Mouse (Mus musculus) erythroblast, adult 5-6 weeks (primary cell): Measurements from ENCODE around the gene Specc1l. TPM values are rescaled to one million over a fixed set of nuclear protein-coding genes. Genes with fewer than 3 reads are reported as not detected.
"Not testable (repeated sequence)": the region's sequence is repeated elsewhere in the genome, so short reads cannot be mapped to it uniquely, and the experiment has no call there.

Experiments
- ATAC-seq: replicated peaks from 2 replicates; pipeline ENCODE4 v1.8.0; 2016; ENCODE audit warnings: moderate number of reproducible peaks, mild to moderate bottlenecking, moderate TSS enrichment, inconsistent platforms; ENCODE audit not compliant: poor library complexity, low FRiP score, severe bottlenecking
- total RNA-seq, 2 experiments: library from RNA; stranded (forward) in 1 of 2; stranded (reverse) in 1 of 2; fragments of 150-400 nt in 1 of 2; fragments of 200-764, 138-1000 nt in 1 of 2; gene quantifications; 2 replicates each; pipeline versions ENCODE4 v1.2.3 to v1.2.4; 2015 to 2017; ENCODE audit warnings: low replicate concordance in 2 of 2

The Specc1l gene
- total RNA-seq, 2 experiments from 2014 or later: 9.8 to 22.1 TPM

DNA sequence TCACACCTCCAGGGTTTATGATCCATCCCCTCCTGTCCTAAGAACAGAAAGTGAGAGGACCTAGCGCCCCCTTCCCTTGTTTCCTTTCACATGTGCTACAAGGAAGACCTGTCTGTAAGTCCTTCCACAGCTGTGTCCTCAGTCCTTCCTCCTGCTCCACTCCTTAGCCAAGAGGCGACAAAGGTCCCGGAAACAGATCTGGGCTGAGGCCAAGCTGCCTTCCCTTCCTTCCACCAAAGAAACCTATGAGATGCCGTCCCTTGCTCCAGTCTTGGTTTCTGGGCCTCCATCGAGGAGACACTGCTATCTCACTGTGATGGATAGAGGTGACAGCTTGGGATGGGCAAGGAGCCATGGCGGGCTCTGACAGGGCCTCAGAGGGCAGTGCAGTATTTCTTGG is 123.2 kb downstream of the Specc1l start:
- ATAC-seq: no peak

DNA sequence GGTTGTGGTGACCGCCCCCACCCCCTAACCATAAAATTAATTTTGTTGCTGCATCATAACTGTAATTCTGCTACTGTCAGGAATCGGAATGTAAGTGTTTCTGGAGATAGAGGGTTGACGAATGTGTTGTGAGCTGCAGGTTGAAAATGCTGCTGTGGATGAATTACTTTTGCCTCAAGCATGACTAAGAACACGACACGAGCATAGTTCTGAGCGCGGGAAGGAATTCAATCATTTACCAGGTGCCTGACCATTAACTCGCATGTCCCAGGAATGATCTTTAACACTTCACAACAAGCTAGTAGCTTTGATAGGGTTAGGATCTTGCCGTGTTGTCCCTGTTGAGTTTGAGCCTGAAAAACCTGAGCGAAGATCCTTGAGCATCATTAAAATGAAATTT is 125.4 kb downstream of the Specc1l start:
- ATAC-seq: no peak

DNA sequence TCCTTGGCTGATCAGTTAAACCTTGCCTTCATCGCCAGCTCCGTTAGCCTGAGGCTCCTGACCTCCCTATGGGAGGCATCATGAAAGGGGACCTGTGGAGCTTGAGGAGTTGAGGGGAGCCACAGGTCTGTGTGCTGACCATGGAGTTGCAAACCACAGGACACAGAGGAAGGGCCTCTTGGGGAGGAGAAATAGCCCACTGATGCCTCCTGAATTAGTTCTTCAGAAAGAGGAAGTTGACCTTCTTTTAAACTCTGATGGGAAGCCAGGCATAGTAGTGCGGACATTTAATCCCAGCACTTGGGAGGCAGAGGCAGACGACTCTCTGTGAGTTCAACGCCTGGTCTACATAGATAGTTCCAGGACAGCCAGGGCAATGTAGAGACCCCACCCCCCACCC is 127.0 kb downstream of the Specc1l start:
- ATAC-seq: no peak

DNA sequence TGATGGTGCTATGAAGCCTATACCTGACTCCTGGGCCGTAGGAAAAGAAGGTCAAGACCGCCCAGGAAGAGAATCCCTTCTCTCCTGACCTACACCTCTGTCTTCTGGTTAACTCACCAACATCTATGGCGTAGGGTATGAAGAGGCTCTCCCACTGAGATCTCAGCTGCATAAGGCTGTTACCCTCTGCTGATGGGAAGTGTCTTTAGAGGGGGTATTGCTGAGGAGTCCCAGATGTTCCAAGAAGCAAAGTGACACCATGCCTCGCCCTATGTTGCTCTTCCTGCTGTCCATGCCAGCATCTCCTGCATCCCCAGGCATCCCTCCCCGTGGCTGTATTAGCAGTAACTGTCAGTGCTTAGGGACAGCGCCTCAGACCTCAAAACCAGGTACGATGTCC is 127.5 kb downstream of the Specc1l start:
- no peak for ATAC-seq

DNA sequence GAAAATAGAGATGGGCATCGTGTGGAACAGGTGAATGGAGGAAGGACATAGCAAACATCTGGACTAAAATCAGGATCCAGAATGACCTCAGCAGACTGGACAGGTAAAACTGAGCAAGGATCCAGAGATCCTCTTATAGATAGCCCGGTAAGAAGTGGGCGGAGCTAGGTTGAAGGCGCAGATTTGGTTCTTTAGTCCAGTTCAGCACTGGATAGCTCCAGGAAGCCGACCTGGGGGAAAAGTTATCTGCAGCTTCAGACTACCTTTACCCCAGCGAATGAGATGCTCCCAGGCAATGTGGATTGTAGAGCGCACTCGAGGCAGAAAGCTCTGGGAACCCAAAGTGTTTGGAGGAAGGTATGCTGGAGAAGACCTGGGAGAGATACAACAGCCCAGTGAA is 130.1 kb downstream of the Specc1l start:
- ATAC-seq: no peak

DNA sequence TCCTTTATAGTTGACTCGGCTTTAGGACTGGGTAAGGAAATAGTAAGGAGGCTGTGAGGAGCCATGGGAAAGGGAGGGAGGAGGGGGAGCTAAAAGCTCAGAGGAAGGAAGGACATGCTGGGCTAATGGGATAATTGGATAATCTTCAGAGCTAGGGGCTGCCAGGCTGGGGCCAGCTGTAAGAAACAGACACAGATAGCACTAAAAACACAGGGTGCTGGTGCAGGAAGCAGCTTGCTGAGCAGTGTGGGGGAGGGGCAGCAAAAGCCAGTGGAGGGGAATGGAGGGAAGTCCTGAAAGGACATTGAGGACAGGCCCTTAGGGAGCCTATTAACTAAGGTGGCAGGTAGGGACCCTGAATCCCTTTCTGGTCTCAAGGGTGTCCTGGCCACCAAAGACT is 132.7 kb downstream of the Specc1l start:
- not testable (repeated sequence) for ATAC-seq

- ATAC-seq: no peak
These were observed 133.4 kb downstream of the Specc1l start for GRCm38 (mm10) chr10:75345265-75345664.

- no peak for ATAC-seq
These were observed 138.7 kb downstream of the Specc1l start for GRCm38 (mm10) chr10:75350564-75350963.

DNA sequence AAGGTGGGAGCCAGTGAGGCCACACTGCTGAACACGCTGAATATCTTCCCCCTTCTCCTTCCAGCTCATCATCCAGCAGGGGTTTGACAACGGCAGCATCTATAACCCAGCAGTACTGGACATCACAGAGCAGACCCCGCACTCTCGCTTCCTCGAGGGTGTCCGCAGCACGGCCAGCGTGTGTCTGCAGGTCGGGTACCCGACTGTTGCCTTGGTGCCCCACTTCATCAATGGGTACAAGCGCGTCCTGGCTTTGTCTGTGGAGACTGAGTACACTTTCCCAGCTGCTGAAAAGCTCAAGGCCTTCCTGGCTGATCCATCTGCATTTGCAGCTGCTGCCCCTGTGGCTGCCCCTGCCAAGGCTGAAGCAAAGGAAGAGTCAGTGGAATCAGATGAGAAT is 140.7 kb downstream of the Specc1l start:
- ATAC-seq: no peak

GRCm38 (mm10) chr10:75353838-75354241 is 142.0 kb downstream of the Specc1l start:
- not testable (repeated sequence) for ATAC-seq

- no peak for ATAC-seq
These were observed 143.5 kb downstream of the Specc1l start for GRCm38 (mm10) chr10:75355341-75355740.

Other genes starting within 250 kb of the Specc1l start
- gene Gnaz, start 244.9 kb upstream of the Specc1l start, total RNA-seq (2015; ENCODE audit: low replicate concordance): 0.63 TPM in 1 of 2 replicates, not detected in the other
- gene Gnaz, start 244.9 kb upstream of the Specc1l start, total RNA-seq (2017; ENCODE audit: low replicate concordance): 0.51 and 0.70 TPM in 2 replicates
- gene Rsph14, start 179.5 kb upstream of the Specc1l start, total RNA-seq (2015; ENCODE audit: low replicate concordance): not detected in 2 replicates
- not detected in 2 replicates for gene Rsph14, start 179.5 kb upstream of the Specc1l start, total RNA-seq (2017; ENCODE audit: low replicate concordance)
- gene Rab36, start 175.0 kb upstream of the Specc1l start, total RNA-seq (2015; ENCODE audit: low replicate concordance): 1.3 TPM in 1 of 2 replicates, not detected in the other
- 1.4 TPM in 1 of 2 replicates, not detected in the other for gene Rab36, start 175.0 kb upstream of the Specc1l start, total RNA-seq (2017; ENCODE audit: low replicate concordance)
- gene Bcr, start 151.5 kb upstream of the Specc1l start, total RNA-seq (2015; ENCODE audit: low replicate concordance): 2.7 and 3.7 TPM in 2 replicates
- 2.3 and 4.9 TPM in 2 replicates for gene Bcr, start 151.5 kb upstream of the Specc1l start, total RNA-seq (2017; ENCODE audit: low replicate concordance)
- 0.42 TPM in 1 of 2 replicates, not detected in the other for gene Adora2a, start 104.8 kb downstream of the Specc1l start, total RNA-seq (2015; ENCODE audit: low replicate concordance)
- 0.17 TPM in 1 of 2 replicates, not detected in the other for gene Adora2a, start 104.8 kb downstream of the Specc1l start, total RNA-seq (2017; ENCODE audit: low replicate concordance)
- gene Upb1, start 189.0 kb downstream of the Specc1l start, total RNA-seq (2015; ENCODE audit: low replicate concordance): 0.19 and 0.21 TPM in 2 replicates
- gene Upb1, start 189.0 kb downstream of the Specc1l start, total RNA-seq (2017; ENCODE audit: low replicate concordance): 0.43 and 1.4 TPM in 2 replicates